ENCODE assay signal across 8 mouse cellular contexts in genomic region chr8:89571816-89572215, GRCm38 (mm10).
DNase-seq lines count a peak whose midpoint lies in the region; ATAC-seq and TF ChIP-seq lines count a peak whose summit lies in the region.

No protein-coding gene starts in this region.

- peak; percentile 36 for TF ChIP-seq RAD21 in MEL (IDR thresholded peaks at IDR 0.05; ENCODE audit: low read depth, low read length)

- 0 out of 4 replicates have a peak, but pooled peaks cover 0 to 2% of the 10 kb centered on the region in 2 experiments for H3K36me3 ChIP-seq in MEL (ENCODE audit: control insufficient read depth in 1 of 2, insufficient read depth in 2 of 2, low read length in 2 of 2)
- H3K36me3 ChIP-seq in forebrain, embryonic 16.5 days (ENCODE audit: control insufficient read depth, insufficient read depth): no peaks in the 10 kb centered on the region
- H3K36me3 ChIP-seq in hindbrain, embryonic 13.5 days: no peaks in the 10 kb centered on the region
- no peaks in the 10 kb centered on the region for H3K36me3 ChIP-seq in lung, embryonic 16.5 days (ENCODE audit: control insufficient read depth, insufficient read depth, low read length)

- no peak for TF ChIP-seq EP300 in MEL (IDR thresholded peaks at IDR 0.05; ENCODE audit: low read depth in 1 of 2, low read length in 2 of 2)

- H3K27ac ChIP-seq in MEL (ENCODE audit: control insufficient read depth, low read depth, low read length): no peak overlapping the region
- H3K27ac ChIP-seq in forebrain, embryonic 16.5 days (ENCODE audit: low read length): no peak overlapping the region
- H3K27ac ChIP-seq in hindbrain, embryonic 13.5 days: no peak overlapping the region
- H3K27ac ChIP-seq in lung, embryonic 16.5 days (ENCODE audit: low read length): no peak overlapping the region

- H3K79me2 ChIP-seq in MEL (ENCODE audit: control insufficient read depth, insufficient read depth, low read length, poor library complexity): no peaks in the 10 kb centered on the region

- WGBS in forebrain, embryonic 16.5 days: 1% methylated on average over 13 of the region's 13 CpGs
- 2% methylated on average over 13 of the region's 13 CpGs for WGBS in hindbrain, embryonic 13.5 days
- 1% methylated on average over 13 of the region's 13 CpGs for WGBS in lung, embryonic 16.5 days

- peak overlapping the region; percentile 7; the same call in 1 of the 2 replicates for H3K4me2 ChIP-seq in forebrain, embryonic 16.5 days (ENCODE audit: low read length)
- H3K4me2 ChIP-seq in hindbrain, embryonic 13.5 days: peak overlapping the region; percentile 36; the same call in 1 of the 2 replicates
- no peak overlapping the region for H3K4me2 ChIP-seq in lung, embryonic 16.5 days (ENCODE audit: low read depth, low read length)

- TF ChIP-seq POLR2A in MEL (IDR thresholded peaks at IDR 0.05; ENCODE audit: control insufficient read depth in 1 of 2, insufficient read depth in 1 of 2, low read depth in 1 of 2, low read length in 2 of 2, poor library complexity in 1 of 2): no peak

- no peaks in the 10 kb centered on the region for H3K4me1 ChIP-seq in MEL (ENCODE audit: control insufficient read depth in 1 of 2, insufficient read depth in 2 of 2, low read length in 2 of 2)
- peaks cover 25% of the 10 kb centered on the region for H3K4me1 ChIP-seq in forebrain, embryonic 16.5 days (replicated peaks; ENCODE audit: control insufficient read depth, insufficient read depth, low read length)
- H3K4me1 ChIP-seq in hindbrain, embryonic 13.5 days (replicated peaks): peaks cover 16% of the 10 kb centered on the region
- H3K4me1 ChIP-seq in lung, embryonic 16.5 days (replicated peaks; ENCODE audit: control insufficient read depth, insufficient read depth, low read length): no peaks in the 10 kb centered on the region

- H3K27me3 ChIP-seq in MEL (ENCODE audit: control insufficient read depth in 1 of 2, insufficient read depth in 2 of 2, low read length in 2 of 2): no peaks in the 10 kb centered on the region
- H3K27me3 ChIP-seq in forebrain, embryonic 16.5 days (replicated peaks; ENCODE audit: control insufficient read depth, insufficient read depth, low read length): peaks cover 10% of the 10 kb centered on the region
- H3K27me3 ChIP-seq in hindbrain, embryonic 13.5 days: peaks cover 28% of the 10 kb centered on the region
- peaks cover 16% of the 10 kb centered on the region for H3K27me3 ChIP-seq in lung, embryonic 16.5 days (ENCODE audit: control insufficient read depth, insufficient read depth, low read depth, low read length)

- TF ChIP-seq CTCF in MEL (IDR thresholded peaks at IDR 0.05 in 2 of 3, conservative IDR thresholded peaks at IDR 0.05 in 1 of 3; ENCODE audit: control insufficient read depth in 1 of 3, insufficient read depth in 1 of 3, low read depth in 2 of 3, low read length in 3 of 3, poor library complexity in 1 of 3, severe bottlenecking in 1 of 3): peak; percentile 26 to 82 (median 51); a peak in 5 of 6 replicates

- DNase-seq in MEL (ENCODE audit: low read depth, low spot score): peak; percentile 37
- peak; percentile 47 for DNase-seq in c-Kit-positive CD71-negative TER-119-negative erythroid progenitor cells, embryonic 14.5 days (ENCODE audit: low read depth)
- peak; percentile 71 for DNase-seq in layer of hippocampus, adult 9-11 months
- peak; percentile 66 for DNase-seq in retina, postnatal 7 days (ENCODE audit: low read depth, low spot score)

- H3K9me3 ChIP-seq in MEL (replicated peaks; ENCODE audit: insufficient read depth, low read length): no peaks in the 10 kb centered on the region
- no peaks in the 10 kb centered on the region for H3K9me3 ChIP-seq in forebrain, embryonic 16.5 days (ENCODE audit: control insufficient read depth, low read length)
- no peaks in the 10 kb centered on the region for H3K9me3 ChIP-seq in hindbrain, embryonic 13.5 days
- no peaks in the 10 kb centered on the region for H3K9me3 ChIP-seq in lung, embryonic 16.5 days (ENCODE audit: control insufficient read depth, low read length)

- ATAC-seq in forebrain, embryonic 16.5 days: peak; percentile 80
- ATAC-seq in hindbrain, embryonic 13.5 days (ENCODE audit: low FRiP score): peak; percentile 66; the same call in 1 of the 2 replicates
- ATAC-seq in lung, embryonic 16.5 days (ENCODE audit: low read depth): peak; percentile 59
- ATAC-seq in erythroblast, adult 5-6 weeks (replicated peaks; ENCODE audit: low FRiP score, poor library complexity, severe bottlenecking): no peak

- no peak overlapping the region for H3K9ac ChIP-seq in MEL (ENCODE audit: control insufficient read depth, low read depth, low read length, poor library complexity, severe bottlenecking)
- H3K9ac ChIP-seq in forebrain, embryonic 16.5 days (replicated peaks; ENCODE audit: low read depth, low read length): no peak overlapping the region
- H3K9ac ChIP-seq in hindbrain, embryonic 13.5 days: no peak overlapping the region
- no peak overlapping the region for H3K9ac ChIP-seq in lung, embryonic 16.5 days (ENCODE audit: low read length)

- H3K4me3 ChIP-seq in MEL (ENCODE audit: control insufficient read depth in 1 of 2, insufficient read depth in 1 of 2, low read depth in 2 of 2, low read length in 2 of 2): no peak overlapping the region
- H3K4me3 ChIP-seq in forebrain, embryonic 16.5 days (replicated peaks; ENCODE audit: low read length): no peak overlapping the region
- H3K4me3 ChIP-seq in hindbrain, embryonic 13.5 days: no peak overlapping the region
- no peak overlapping the region for H3K4me3 ChIP-seq in lung, embryonic 16.5 days (ENCODE audit: low read length)

TF ChIP-seq in MEL, 35 proteins besides CTCF, POLR2A, EP300 and RAD21:
- peak; percentile 21; the same call in 1 of the 2 replicates for TF ChIP-seq ZC3H11A (IDR thresholded peaks at IDR 0.05; ENCODE audit: low read depth, low read length)
- TF ChIP-seq TAL1 (IDR thresholded peaks at IDR 0.05; ENCODE audit: low read length): no peak
- no peak for TF ChIP-seq JUND (IDR thresholded peaks at IDR 0.05; ENCODE audit: low read depth, low read length)
- TF ChIP-seq SMC3 (IDR thresholded peaks at IDR 0.05; ENCODE audit: low read depth, low read length): peak; percentile 39; the same call in 1 of the 2 replicates
